Mouse (Mus musculus) thymus, adult 2 months (tissue): ENCODE measurements at regions not wholly inside any gene's neighbourhood (a gene's known extent, or its start where the extent isn't known, plus 50 kb on each side); places are given as distances from the start of the nearest gene placed in this dataset.
"Not testable (repeated sequence)": the region's sequence is repeated elsewhere in the genome, so short reads cannot be mapped to it uniquely, and the experiment has no call there.

Experiments
- CTCF ChIP-seq: fragments of 200-500 bp; IDR thresholded peaks from 2 replicates; pipeline ENCODE4 v1.5.1; 2012; ENCODE audit warnings: mild to moderate bottlenecking, control low read depth, low read length, moderate library complexity, borderline replicate concordance; ENCODE audit not compliant: control insufficient read depth, poor library complexity, insufficient read depth; ENCODE audit errors: extremely low read depth
- POLR2A ChIP-seq: fragments of 200-500 bp; IDR thresholded peaks from 2 replicates; pipeline ENCODE4 v1.6.1; 2012; ENCODE audit warnings: mild to moderate bottlenecking, low read length, control low read depth, moderate library complexity; ENCODE audit not compliant: control insufficient read depth, poor library complexity, insufficient read depth; ENCODE audit errors: extremely low read depth

GRCm38 (mm10) chr8:126770374-126770773, 175.3 kb downstream of the Tomm20 start:
- TF ChIP-seq CTCF, POLR2A: not testable (repeated sequence)
